Mouse (Mus musculus) monocyte, adult 5-6 weeks (primary cell): ENCODE results near the gene Morn1. TPM values are rescaled to one million over a fixed set of nuclear protein-coding genes. Genes with fewer than 3 reads are reported as not detected.

Source experiments
- ATAC-seq: fragments of 153-309, 156-312 bp; replicated peaks from 2 replicates; pipeline ENCODE4 v1.8.0; 2017; ENCODE audit warnings: mild to moderate bottlenecking; ENCODE audit not compliant: low TSS enrichment, insufficient number of reproducible peaks, severe bottlenecking, poor library complexity, low FRiP score
- total RNA-seq: library from RNA; stranded (forward); fragments of 200-1000, 200-491, 200-594 nt; gene quantifications from 3 replicates; pipeline ENCODE4 v1.2.3, GENCODE M21; 2017

Morn1 gene
- total RNA-seq, 1 experiment from 2014 or later, result not detected

- ATAC-seq, result no peak
Observed at GRCm38 (mm10) chr4:155107886-155108285, 21.5 kb downstream of the Morn1 start.

- no peak for ATAC-seq
Observed at GRCm38 (mm10) chr4:155109471-155109870, 23.1 kb downstream of the Morn1 start.

DNA sequence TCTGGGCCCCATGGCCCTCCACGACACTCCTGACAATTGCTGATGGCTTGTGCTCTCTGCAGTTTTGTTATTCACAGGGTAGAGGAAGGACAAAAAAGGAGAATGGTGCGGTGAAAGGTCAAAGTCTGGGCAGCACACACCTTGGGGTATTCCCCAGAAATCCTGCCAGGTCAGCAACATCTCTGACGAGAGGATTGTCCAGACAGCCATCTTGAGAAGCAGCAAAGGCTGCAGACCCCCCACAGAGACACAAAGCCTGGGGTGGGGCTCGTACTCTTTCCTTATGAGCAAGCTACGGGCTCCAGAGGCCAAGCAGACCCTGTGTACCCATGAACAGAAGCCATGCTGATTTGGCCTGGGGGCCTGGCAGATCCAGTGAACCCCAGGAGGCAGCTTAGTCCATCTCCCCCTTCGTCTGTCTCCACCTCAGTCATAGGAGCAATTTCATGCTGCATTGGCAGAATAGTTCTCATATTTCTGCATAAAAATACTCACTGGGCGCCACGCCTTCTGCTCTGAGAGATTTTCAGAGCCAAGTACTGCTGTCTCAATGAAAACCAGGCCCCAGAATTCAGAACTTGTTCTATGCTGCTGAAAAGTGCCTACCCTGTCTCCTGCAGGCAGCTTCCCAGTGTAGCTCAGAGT lies 27.5 kb downstream of the Morn1 start:
- ATAC-seq, result no peak

DNA sequence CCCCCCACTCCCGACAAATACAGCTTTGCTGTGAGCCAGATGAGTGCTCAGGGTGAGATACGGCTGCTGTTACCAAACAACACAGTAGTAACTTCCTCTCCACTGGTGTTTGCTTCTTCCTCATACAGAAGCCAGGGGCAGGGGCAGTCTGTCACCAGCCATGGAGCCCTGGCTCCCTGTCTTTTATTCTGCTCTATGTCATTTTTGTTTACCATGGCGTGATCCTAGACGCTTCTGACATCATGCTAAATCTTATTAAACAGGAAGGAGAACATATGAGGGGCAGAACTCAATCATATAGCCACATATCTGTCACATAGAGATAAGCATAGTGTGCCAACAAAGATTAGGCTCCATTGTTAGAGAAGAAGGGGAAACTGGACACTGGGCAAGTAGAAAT lies 30.2 kb downstream of the Morn1 start:
- peak; percentile 53; the same call in 1 of the 2 replicates for ATAC-seq

GRCm38 (mm10) chr4:155117396-155117978 lies 31.1 kb downstream of the Morn1 start:
- ATAC-seq, result no peak

DNA sequence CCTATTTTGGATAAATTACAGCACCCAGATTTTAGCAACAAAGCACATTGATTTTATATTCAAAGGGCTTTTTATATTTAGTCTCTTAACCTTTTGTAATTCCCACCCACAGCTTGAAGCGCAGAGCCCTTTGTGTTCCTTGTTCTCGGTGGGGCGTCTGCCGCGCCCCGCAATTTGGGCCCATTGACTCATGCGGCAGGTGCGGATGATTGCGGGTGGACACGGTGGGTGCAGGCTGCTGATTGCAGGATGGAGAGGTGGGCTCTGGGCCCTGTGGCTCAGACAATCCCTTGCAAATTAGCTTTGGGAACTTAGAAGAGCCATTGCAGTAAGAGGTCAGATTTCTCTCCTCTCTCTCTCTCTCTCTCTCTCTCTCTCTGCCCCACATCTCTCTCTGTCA lies 31.9 kb downstream of the Morn1 start:
- ATAC-seq, result no peak

GRCm38 (mm10) chr4:155120038-155120437 lies 33.7 kb downstream of the Morn1 start:
- no peak for ATAC-seq

DNA sequence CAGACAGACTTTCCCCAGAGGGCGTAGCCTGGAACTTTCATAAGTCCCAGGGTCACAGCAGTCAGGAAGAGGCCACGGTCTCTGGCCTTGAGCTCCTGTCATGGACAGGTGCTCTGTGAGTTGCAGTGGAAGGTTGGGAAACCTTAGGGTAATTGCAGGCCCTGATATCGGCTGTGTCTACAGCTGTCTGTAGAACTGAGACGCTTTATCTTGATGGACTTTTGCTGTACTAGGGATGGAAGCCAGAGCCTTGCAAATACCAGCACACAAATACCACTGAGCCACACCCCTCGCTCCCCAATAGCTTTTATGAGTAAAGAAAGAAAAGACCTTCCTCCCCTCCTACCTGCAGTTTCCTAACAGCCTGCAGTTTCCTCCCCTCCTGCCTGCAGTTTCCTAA lies 34.2 kb downstream of the Morn1 start:
- ATAC-seq, result no peak

- no peak for ATAC-seq
Observed at GRCm38 (mm10) chr4:155121222-155121621, 34.8 kb downstream of the Morn1 start.

DNA sequence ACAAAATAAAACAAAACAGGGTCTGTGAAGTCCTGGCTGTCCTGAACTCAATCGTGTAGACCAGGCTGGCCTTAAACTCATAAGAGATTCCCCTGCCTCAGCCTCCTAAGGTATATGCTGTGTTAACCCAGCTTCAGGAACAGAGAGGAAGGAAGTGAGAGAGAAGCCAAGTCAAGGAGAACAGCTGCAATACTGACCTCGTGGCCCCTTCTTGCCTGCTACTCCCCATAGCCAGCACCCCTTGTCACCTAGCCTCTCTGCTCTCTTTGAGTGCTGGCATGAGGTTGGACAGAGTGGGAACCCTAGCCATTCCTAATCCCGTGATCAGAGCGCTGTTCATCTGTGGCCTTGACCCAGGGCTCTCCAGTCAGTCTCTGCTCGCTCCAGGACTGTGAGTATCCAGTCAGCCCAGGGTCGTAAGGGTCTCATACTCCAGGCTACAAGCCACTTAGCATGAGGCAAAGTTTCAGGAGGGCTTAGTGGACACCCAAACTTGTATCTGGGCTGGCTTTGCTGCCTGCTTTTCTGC lies 35.6 kb downstream of the Morn1 start:
- no peak for ATAC-seq

DNA sequence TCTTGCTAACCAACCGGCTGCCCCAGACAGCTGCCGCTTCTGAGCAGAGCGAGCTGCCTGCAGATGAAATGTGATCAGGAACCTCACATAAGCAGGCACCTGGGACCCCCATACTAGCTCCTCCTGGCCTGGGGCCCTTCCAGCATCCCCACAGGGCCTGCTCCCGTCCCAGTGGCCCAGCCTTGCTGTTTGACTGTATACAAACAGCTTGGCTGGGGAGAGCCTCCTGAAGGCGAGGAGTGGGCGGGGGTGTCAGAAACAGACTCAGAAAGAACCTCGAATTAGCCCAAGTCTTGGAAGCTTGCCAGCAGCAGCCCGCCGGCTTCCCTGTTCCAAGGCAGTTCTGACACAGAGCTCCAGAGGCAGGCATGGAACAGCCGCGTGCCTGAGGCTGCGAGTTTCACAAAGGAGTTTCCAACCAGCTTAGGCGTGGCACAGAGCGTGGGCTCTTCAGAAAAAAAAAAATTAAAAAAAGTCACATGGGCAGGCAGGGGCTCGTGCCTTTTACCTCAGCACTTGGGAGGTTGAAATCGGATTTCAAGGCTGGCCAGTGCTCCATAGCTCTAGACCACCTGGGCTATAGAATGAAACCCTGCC lies 36.2 kb downstream of the Morn1 start:
- no peak for ATAC-seq

- no peak for ATAC-seq
Observed at GRCm38 (mm10) chr4:155123868-155124534, 37.6 kb downstream of the Morn1 start.

GRCm38 (mm10) chr4:155125310-155125709 lies 38.9 kb downstream of the Morn1 start:
- ATAC-seq, result no peak

GRCm38 (mm10) chr4:155126194-155126593 lies 39.8 kb downstream of the Morn1 start:
- no peak for ATAC-seq

DNA sequence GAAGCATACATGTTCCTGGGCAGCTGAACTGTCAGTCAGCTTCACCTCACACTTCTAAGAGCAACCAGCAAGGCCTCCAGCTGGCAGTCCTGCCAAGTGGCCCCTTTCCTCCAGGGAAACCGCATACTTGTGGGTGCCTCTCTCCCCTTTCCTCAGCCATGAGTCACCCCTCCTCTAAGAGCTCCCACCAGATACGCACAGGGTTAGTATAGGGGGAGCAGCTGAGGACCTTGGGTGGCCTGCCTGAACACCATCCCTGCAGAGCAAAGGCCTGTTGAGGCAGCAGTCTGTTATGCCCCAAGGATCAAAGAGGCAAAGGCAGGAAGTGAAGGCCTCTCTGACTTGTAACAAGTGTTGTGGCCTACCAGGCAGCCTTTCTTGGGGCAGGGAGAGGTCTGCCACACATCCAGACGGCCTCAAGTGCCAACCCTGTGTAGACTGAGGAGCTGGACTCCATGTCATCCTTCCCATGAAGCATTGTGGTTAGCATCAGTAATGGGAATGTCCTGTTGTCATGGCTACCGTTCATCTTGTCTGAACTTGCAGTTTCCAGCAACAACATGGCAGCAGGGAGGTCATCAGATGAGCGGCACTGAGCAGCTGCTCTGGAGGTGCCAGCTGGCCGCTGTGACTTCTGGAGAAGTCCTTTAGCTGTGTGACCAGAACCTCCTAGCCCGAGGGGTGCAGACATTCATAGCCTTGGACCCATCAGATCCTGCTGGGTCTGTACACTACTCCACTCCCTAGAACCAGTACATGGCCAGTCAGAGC lies 40.4 kb downstream of the Morn1 start:
- no peak for ATAC-seq

- ATAC-seq, result no peak
Observed at GRCm38 (mm10) chr4:155128411-155128810, 42.0 kb downstream of the Morn1 start.

GRCm38 (mm10) chr4:155129132-155129917 lies 42.9 kb downstream of the Morn1 start:
- ATAC-seq, result 0 out of 2 replicates have a peak, but pooled peaks have one; percentile 28

DNA sequence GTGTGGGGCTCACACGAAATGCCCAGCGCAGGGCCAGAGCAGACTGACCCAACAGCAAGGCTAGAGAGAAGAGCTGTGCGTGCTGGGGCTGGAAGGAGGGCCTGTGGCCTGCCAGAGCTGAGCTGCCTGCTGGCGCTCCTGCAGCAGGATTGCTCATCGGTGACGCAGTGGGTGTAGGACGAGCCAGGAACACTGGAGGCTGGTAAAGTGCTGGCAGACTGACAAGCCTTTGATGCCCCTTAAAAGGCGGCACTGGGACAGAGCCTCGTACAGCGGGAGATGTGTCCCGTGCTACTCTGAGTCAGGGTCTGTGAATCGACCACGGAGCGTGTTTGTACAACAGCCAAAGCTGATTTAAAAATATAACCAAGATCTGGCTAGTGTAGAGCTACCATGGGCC lies 43.6 kb downstream of the Morn1 start:
- ATAC-seq, result no peak
